Mouse (Mus musculus): Measurements from ENCODE around the gene Ctla4.

Gene Ctla4

GRCm38 (mm10) chr1:60886981-60887380 is at the start of gene Ctla4:
Ctla4 (plus strand) TSS chr1:60887000.
- DNase-seq = no peak

- no peak for DNase-seq
Measured at GRCm38 (mm10) chr1:60839161-60839560, 47.6 kb upstream of the Ctla4 start.

GRCm38 (mm10) chr1:60845318-60846060 is 41.3 kb upstream of the Ctla4 start:
- no peak for DNase-seq

- no peak for DNase-seq
Measured at GRCm38 (mm10) chr1:60846616-60847275, 40.1 kb upstream of the Ctla4 start.

GRCm38 (mm10) chr1:60849112-60849511 is 37.7 kb upstream of the Ctla4 start:
- no peak for DNase-seq

GRCm38 (mm10) chr1:60849816-60850215 is 37.0 kb upstream of the Ctla4 start:
- DNase-seq = no peak

- no peak for DNase-seq
Measured at GRCm38 (mm10) chr1:60851041-60851781, 35.6 kb upstream of the Ctla4 start.

GRCm38 (mm10) chr1:60852075-60852769 is 34.6 kb upstream of the Ctla4 start:
- DNase-seq = no peak

- DNase-seq = no peak
Measured at GRCm38 (mm10) chr1:60852770-60853147, 34.0 kb upstream of the Ctla4 start.

GRCm38 (mm10) chr1:60853330-60853956 is 33.4 kb upstream of the Ctla4 start:
- DNase-seq = no peak

- no peak for DNase-seq
Measured at GRCm38 (mm10) chr1:60853991-60854390, 32.8 kb upstream of the Ctla4 start.

GRCm38 (mm10) chr1:60857351-60858220 is 29.2 kb upstream of the Ctla4 start:
- no peak for DNase-seq

- DNase-seq = no peak
Measured at GRCm38 (mm10) chr1:60859159-60859558, 27.6 kb upstream of the Ctla4 start.

- no peak for DNase-seq
Measured at GRCm38 (mm10) chr1:60859842-60860241, 27.0 kb upstream of the Ctla4 start.

- peak; percentile 35 for DNase-seq
Measured at GRCm38 (mm10) chr1:60860357-60860946, 26.3 kb upstream of the Ctla4 start.

- DNase-seq = no peak
Measured at GRCm38 (mm10) chr1:60860955-60861354, 25.8 kb upstream of the Ctla4 start.

GRCm38 (mm10) chr1:60861431-60861830 is 25.4 kb upstream of the Ctla4 start:
- no peak for DNase-seq

GRCm38 (mm10) chr1:60862510-60862909 is 24.3 kb upstream of the Ctla4 start:
- DNase-seq = no peak

GRCm38 (mm10) chr1:60862951-60863461 is 23.8 kb upstream of the Ctla4 start:
- DNase-seq = peak; percentile 16

GRCm38 (mm10) chr1:60863701-60864100 is 23.1 kb upstream of the Ctla4 start:
- no peak for DNase-seq

- DNase-seq = no peak
Measured at GRCm38 (mm10) chr1:60865167-60865566, 21.6 kb upstream of the Ctla4 start.

Measured in kidney, adult 18-20 months (tissue).